Mouse (Mus musculus): ENCODE data around the gene Gse1.

Gene Gse1

DNA sequence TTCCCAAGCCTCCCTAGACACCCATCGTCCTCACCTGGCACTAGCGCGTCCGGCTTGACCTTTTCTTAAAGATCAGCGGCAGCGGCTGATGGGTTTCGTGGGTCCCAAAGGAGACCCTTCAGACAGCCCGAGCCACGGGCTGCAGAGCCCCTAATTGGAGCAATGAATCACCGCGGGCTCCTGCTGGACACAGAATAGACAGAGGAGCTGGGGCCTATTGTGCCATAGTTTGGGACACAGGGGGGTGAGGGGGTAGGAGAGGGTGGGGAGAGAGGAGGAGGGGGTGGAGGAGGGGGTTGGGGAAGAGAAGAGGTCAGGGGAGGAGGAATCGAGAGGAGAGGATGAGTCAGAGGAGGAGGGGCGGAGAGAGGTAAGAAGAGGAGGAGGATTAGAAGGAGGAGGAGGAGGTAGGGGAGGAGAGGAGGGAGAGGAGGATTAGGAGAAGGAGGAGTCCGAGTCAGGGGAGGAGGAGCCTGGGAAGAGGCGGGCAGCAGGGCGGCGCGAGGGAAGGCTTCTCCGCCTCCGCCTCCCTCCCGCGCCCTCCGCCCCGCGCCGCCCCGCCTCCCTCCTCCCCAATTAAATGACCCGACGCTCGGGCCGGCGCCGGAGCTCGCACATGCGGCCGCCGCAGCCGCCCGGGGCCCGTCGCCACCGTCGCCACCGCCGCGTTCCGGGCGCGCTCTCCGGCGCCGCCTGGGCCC lies at the start of gene Gse1:
Gene Gse1 (plus strand): TSS at position 566 of the 701 bp plus-strand sequence.
- no peak for DNase-seq (ENCODE audit: low read depth, low spot score)

DNA sequence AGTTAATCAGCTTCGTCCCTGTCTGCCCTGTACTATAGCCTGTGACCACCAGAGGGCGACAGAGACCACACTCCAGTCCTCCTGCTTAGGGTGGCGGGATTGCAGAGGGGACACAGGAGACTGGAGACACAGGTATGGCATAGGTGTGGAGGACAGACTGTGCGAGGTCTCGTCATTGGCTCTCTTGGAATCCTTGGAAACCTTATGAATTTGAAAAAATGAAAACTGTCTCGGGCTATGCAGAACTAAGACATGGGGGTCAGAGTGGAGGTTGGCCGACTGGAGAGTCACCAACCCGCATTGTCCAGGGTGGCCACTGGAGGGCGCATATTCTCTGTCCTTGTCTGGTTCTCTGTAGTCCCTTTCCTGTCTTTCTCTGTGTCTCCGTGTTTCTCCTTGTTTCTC lies 49.2 kb upstream of the Gse1 start:
- peak; percentile 71 for DNase-seq (ENCODE audit: low read depth, low spot score)

DNA sequence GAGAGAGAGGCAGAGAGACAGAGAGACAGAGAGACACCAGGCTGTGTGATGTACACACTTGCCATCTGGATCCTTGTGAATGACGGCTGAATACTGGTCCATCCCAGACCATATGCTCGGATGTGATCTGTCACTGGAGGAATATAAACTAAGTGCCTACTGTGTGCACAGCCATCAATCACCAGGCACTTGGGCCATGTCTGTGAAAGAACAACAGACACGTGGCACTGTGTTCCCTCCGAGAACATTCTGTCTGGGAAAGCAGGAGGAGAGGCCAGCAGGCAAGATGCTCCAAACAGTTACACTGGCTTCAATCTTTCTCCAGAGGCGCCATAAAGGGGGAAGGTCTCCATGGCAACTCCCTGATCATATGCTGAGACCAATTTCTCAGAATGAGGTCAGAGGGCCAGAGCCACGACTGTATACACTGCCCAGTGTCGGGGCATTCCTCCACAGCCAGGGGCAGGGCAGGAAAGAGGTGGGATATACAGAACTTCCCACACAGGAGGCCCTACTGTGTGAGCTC lies 47.7 kb upstream of the Gse1 start:
- no peak for DNase-seq (ENCODE audit: low read depth, low spot score)

DNA sequence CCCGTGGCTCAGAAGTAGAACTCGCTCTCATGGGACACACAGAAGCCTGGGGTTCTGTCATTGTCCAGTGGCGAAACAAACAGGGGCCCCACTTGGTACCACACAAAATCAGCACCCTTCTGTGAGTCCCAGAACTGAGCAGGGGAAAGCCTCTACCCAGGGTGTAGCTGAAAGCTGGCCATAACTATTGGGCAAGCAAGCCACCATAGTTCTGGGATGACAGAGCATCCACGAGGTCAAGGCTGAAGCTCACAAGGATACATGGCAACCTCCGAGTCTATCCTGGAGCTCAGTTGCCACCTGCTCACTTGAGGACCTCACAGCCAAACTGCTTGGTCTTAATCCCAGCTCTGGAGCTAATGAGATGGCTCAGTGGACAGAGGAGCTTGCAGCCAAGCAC lies 47.0 kb upstream of the Gse1 start:
- DNase-seq (ENCODE audit: low read depth, low spot score), result no peak

DNA sequence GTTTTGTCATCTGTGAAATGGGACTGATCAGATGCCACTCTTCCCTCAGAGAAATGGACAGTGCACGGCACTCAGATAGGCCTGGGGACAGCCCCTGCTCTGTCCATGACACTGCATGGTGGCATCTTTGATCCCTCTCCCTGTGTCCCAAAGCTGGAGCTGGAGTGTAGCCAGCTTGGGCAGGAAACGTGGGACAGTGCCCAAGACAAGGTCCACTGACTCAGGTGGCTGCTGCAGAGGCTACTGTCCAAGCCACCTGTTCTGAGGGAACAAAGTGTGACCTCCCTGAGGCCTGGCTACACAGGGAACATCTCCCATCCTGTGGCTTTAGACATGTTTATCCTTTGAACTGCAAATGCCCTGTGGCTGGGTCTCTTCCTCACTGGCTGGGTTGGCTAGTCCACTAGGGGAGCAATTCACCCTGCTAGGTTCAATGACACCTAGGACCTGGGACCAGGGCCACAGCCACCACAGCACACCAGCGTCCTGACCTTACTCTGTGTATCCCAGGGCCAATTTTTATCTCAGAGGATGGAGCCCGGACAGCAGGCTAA lies 46.3 kb upstream of the Gse1 start:
- no peak for DNase-seq (ENCODE audit: low read depth, low spot score)

DNA sequence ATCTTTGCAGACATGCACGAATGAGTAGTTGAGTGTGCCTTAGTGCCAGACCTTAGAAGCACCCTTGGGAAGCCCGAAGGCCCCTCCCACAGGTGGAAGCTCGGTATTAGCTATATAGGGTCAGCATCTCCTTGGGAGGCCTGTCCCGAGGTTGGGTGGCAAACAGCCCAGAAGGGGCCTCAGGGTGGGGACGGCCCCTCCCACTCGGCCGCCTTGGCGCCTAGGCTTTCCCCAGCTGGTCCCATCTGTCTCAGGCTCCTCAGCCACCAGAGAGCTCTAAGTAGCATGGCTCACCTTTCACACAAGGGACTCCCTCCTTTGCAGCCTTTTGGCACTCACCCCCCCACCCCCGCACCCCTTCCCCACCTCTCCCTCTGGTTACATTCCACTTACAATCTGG lies 43.9 kb upstream of the Gse1 start:
- no peak for DNase-seq (ENCODE audit: low read depth, low spot score)

DNA sequence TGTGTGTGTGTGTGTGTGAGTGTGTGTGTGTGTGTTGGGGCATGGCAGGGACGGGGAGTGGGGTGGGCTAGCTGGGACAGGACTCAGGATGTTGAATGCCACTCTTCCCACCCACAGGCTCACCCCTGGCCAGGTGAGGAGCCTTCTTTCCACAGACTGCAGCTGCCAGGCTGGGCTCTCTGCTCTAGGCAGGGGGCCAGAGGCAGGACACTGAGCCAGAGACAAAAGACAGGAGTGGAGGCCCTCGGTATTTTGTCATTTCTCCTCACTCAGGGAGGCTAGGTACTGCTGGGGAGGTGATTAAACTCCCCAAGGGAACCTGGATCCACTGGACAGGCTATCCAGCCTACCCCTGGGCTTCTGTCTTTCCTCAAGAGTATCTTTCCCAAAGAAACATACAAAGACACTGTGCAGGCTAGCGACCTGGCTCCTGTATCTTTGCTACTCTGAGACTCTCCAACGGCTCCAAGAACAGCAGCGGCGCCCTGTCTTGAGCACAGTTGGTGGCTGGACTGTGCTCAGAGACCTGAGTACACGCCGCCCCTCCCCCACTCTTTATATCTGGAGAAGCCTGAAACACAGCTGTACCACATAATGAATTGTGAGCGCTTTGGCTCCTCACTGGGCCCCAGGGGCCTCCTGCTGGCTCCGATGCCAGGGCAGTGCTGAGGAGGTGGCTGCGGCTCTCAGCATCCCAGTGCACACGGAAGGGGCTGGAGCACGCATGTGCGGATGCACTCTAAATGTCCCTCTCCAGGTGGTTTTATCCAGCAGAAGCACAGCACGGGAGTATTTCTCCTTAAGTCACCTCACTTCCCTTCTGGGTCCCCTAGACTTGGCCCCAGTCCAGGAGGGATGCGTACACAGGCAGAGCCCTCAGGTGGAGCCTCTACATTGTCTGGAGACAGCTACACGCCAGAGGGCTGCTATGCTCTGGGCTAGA lies 43.1 kb upstream of the Gse1 start:
- no peak for DNase-seq (ENCODE audit: low read depth, low spot score)

DNA sequence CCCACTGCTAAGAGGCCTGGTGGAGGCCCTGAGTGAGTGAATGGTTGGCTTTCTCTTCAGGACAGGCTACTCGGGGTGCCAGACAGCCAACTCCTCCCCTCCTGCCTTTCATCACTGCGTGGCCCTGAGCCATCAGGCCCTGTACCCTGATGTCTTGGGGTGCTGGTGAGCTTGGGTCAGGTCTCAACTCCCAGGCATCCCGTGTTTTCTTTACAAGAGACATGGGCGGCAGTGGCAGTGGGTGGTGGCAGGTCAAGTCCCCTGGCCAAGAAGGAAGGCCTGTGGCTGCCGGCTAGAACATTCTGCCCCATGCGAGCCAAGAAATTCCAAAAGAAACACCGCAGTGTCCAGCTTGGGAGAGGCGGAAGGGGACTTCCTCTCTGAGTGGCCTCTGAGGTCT lies 41.8 kb upstream of the Gse1 start:
- DNase-seq (ENCODE audit: low read depth, low spot score), result no peak

DNA sequence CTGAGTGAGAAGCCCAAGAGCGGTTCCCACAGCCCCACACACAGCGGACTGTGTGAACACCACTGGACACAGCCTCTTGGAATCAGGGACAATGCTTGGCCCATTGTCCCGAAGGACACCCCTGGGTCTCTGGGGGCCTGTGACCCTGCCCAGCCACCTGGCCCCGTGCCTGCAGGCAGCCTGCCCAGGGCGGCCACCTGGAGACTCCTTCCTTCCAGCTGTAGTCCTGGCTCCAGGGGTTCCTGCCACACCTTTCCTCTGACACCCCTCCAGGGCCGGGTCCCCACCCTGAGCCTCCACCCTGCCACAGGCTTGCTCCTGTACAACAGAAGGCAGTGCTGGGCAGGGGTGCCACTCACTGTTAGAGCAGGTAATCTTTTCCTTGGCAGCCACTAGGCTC lies 39.7 kb upstream of the Gse1 start:
- no peak for DNase-seq (ENCODE audit: low read depth, low spot score)

DNA sequence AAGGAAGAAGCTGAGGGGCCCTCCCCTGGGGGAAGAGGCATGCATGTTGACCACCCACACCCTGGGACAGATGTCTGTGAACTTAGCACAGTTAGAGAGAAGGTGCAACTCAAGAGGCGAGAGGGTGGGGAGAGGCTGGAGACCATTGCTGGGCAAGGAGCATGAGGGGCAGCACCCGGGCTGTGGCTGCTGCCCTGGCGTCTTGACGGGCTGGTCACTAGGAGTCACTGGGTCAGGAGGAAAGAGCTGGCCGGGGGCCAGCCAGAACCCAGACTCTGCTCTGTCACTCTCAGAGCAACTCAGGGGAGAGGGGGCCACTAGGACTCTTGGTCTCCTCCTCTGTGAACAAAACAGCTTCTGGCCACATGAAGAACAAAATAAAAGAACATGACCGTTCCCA lies 38.8 kb upstream of the Gse1 start:
- no peak for DNase-seq (ENCODE audit: low read depth, low spot score)

DNA sequence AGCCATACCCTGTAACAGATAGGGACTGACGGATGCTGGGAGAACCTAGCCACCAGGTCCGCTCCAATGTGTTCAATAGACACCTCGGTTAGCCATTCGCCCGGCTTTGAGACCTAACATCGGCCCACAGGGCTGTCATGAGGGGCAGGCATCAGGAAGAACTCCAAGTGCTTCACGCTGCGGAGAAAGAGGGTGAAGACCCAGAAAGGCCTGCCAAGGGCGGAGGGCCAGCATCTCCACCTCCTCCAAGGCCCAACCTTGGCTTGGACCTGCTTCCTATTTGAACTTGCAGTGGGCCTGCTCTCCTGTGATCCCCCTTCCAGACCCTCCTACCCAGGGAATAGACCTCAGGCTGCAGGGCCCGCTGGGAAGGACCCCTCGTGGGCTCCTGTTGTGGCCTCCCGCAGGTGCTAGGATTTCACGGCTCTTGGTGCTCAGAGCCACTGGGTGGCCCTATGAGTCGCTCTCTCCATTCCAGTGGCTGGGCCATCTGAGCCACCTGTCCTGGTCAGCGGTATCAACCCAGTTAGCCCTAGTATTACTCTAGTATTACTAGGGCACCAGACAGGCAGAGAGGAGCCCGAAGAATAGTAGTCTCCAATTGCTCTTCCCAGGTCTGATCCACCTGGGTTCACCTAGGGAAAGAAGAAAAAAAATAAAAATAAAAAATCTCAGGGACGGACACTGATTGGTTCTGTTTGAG lies 38.0 kb upstream of the Gse1 start:
- no peak for DNase-seq (ENCODE audit: low read depth, low spot score)

DNA sequence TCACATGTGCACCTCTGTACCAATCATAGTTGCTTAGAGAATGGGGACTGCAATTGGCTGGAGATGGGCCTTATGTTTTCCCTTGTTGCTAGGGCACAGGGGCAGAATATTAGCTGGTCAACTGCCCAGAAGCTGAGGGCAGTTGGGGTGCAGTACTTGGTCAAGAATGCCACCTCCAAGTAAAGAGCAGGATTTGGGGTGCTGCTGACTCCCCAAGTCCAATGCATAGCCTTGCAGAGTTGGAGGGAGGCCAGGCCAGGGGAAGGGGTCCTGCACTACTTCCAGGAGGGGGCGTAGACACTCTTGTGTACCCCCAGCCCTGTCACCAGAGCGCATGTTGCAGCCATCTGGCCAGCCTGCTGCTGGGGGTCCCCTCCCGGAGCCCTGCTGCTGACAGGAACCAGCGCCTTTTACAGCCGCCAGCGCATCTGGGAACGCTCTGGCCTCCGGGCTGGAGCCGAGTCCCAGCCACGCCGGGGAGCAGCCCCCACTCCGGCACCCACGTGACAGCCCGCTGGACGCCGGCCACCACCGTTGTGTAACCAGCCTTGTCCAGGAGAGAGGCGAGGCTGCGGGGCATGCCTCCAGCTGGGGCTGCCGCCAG lies 37.3 kb upstream of the Gse1 start:
- DNase-seq (ENCODE audit: low read depth, low spot score), result no peak

DNA sequence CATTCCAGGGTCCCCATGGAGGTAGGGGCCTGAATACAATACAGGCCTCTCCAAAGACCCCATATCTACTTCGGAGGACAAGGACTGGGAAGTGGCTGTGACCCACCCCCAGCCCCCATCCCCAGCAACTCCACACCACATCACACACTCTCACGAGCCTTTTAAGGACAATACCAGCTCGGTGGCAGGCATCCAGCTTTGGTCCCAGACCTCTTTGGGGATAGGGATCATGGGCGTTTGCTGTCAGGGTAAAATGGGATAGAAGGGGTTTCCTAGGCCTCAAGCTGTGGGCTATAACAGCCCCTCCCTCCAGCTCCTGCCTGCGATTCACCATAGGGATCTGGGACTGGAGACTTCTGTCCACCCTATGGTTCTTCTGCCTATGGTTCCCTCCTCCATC lies 36.6 kb upstream of the Gse1 start:
- no peak for DNase-seq (ENCODE audit: low read depth, low spot score)

DNA sequence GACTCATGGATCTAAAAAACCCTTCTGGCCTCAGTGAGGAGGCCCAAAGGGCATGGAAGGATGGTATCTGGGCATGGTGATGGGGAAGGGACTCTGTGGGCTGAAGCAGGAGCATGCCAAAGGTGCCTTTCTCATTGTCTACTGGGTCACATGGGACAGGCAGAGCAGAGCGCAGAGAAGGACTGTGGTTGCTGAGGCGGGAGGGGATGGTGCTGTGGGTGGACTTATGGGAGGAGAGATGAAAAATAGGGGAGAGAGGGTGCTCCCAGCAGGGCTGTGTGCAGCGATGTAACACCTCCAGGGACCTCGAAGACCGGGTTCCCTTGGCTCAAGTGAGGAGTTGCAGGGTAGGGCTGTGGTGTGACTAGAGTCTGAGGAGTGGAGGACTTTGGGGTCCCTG lies 36.1 kb upstream of the Gse1 start:
- DNase-seq (ENCODE audit: low read depth, low spot score), result no peak

DNA sequence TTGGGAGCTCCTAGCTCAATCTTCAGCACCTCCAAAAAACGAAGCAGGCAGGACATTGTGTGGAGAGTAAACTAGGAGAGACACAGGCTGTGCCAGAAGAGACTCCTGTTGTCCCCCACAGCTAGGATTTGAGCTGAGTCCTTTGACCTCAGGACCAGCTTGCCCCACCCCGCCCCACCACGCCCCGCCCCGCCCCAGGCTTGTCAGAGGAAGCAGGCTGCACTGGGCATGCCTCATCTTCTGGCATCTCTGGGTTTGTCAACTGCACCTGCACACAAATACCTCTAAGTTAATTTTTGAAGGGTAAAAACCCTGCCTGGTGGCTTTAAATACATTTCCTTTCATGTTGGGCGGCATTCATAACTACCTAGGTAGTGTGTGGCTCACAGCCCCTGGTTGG lies 26.9 kb upstream of the Gse1 start:
- no peak for DNase-seq (ENCODE audit: low read depth, low spot score)

DNA sequence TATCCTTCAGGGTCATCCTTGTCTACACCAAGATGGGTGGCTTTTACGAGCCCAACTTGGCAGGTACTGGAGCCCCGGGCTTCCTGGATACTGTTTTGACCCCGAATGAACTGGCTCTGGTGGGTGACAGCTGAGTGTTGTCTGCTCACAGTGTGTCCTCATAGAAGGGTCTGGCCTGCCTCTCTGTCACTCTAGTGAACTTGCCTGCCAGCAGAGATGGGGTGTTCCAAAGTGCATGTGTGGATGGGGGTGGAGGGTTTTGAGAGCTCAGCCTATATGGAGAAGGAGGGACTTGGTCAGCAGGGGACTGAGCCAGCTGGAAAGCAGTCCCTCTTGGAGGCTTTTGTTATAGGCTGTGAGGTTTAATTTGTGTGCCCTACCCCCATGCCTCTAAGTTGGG lies 25.7 kb upstream of the Gse1 start:
- DNase-seq (ENCODE audit: low read depth, low spot score), result no peak

DNA sequence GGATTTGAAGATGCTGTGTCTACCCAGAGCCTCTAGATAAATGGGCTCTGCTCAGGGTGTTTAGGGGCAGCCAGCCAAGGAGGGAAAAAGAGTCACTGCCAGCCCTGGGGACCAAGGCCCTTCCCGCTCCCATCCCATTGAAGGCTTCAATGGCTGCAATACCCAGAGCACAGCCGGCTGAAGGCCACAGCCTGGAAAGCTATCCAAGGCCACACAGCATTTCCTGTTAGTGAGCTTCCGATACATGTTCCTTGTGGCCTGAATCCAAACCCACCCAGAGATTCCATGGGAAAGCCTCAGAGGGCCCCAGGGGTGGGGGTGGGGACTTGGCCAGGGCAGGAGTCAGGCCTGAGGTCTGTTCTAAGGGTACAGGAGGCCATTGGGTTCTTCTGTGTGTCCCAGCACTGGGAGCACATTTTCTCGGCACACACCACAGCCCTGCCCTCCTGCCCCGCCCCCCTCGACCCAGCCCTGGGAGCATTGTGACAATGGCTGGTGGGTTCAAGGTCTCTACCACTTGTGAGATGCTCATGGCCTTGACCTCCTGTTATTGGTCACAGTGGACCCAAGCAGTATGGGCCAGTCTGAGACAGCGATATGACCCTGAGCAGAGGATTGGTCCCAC lies 23.4 kb upstream of the Gse1 start:
- no peak for DNase-seq (ENCODE audit: low read depth, low spot score)

DNA sequence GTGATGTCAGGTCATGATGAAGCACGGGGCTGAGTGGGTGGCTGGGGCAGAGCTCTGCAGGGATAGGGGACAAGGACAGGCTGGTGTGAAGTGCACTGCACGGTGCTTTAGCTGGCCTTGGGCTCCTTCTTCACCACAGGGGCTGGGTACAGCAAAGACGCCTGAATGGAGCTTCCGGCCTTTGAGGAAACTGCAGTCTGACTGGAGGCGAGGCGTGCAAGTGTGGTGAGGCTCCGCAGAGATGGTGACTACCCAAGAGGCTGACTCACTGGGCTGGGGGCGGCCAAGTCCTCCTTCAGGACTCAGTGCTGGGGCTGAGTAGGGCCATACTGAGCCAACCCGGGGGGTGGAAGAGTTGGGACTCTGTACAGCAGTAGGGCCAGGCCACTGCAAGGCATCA lies 22.3 kb upstream of the Gse1 start:
- DNase-seq (ENCODE audit: low read depth, low spot score), result no peak

DNA sequence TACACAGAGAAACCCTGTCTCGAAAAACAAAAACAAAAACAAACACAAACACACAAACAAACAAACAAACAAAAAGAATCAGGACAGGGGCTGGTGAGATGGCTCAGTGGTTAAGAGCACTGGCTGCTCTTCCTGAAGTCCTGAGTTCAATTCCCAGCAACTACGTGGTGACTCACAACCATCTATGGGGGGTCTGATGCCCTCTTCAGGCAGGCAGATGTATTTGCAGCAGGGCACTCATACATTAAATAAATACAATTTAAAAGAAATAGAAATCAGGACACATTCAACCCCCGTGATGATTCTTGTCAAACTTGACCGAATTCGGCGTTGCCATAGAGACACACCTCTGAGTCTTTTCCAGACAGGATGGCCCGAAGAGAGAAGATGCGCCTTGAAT lies 20.9 kb upstream of the Gse1 start:
- no peak for DNase-seq (ENCODE audit: low read depth, low spot score)

DNA sequence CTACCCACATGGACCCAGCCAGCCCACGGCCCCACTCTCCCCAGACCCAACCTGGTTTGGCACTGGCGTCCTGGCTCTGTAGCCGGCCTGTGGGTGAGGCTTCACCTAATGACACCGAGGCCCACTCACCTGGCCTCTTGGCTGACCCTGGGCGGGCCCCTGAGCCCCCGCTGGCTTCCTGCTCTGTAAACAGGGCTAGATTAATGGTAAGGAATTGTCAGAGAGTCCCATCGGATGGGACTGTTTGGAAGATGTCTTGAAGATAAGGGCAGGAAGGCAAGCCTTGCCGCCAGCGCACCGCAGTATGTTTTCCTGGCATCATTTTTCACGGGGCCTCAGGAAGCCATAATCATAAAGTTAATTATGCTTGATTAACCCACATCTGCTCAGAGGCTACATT lies 20.1 kb upstream of the Gse1 start:
- no peak for DNase-seq (ENCODE audit: low read depth, low spot score)

DNA sequence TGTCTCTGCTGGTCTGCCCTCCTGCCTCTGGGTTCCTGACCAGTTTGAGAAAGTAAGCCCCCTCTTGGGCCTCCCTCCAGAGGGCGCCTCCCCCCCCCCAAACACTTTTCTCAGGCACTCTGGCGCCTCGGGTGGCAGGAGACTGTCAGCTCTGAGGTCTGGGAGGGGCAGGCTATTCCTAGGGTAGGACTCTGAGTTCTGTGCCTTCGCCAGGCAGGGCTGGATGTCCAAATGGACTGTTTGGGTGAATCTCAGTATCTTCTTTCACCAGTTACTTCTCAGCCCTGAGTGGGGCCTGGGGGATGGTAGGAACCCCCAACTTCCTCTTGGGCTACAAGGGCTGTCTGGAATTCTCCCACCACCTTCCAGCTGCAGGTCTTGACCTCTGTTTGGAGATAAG lies 16.9 kb upstream of the Gse1 start:
- DNase-seq (ENCODE audit: low read depth, low spot score), result no peak
